Mouse (Mus musculus) macrophage (primary cell): ENCODE results near the gene 9430097D07Rik. TPM values are rescaled to one million over a fixed set of nuclear protein-coding genes. Genes with fewer than 3 reads are reported as not detected.

Experiments
- polyA plus RNA-seq: library from polyadenylated mRNA; stranded (reverse); fragments of 250-400 nt; gene quantifications from 3 replicates; pipeline ENCODE4 v1.2.4, GENCODE M21; 2018; ENCODE audit warnings: inconsistent platforms

Gene 9430097D07Rik
- polyA plus RNA-seq, 1 experiment from 2014 or later, result not detected

Other genes with a start within 250 kb of the 9430097D07Rik start
- gene Ciz1, start 223.4 kb downstream of the 9430097D07Rik start, polyA plus RNA-seq, result 35.3 to 118 TPM (median 57.2 TPM) in 3 replicates
- gene Dnm1, start 222.3 kb downstream of the 9430097D07Rik start, polyA plus RNA-seq, result 0.23 TPM in 1 of 3 replicates, not detected in the others
- gene 1110008P14Rik, start 193.7 kb downstream of the 9430097D07Rik start, polyA plus RNA-seq, result 22.2 to 62.2 TPM (median 53.7 TPM) in 3 replicates
- gene Lcn2, start 187.4 kb downstream of the 9430097D07Rik start, polyA plus RNA-seq, result 2.6 to 16.1 TPM (median 12.6 TPM) in 3 replicates
- gene Ptges2, start 179.8 kb downstream of the 9430097D07Rik start, polyA plus RNA-seq, result 7.9 to 14.2 TPM (median 9.4 TPM) in 3 replicates
- 3.2 to 3.8 TPM (median 3.8 TPM) in 3 replicates for gene Naif1, start 125.2 kb downstream of the 9430097D07Rik start, polyA plus RNA-seq
- gene Slc25a25, start 124.2 kb downstream of the 9430097D07Rik start, polyA plus RNA-seq, result 7.1 to 13.2 TPM (median 12.2 TPM) in 3 replicates
- 3.5 to 9.1 TPM (median 3.9 TPM) in 3 replicates for gene Fam102a, start 40.4 kb downstream of the 9430097D07Rik start, polyA plus RNA-seq
- 48.3 to 76.8 TPM (median 72.3 TPM) in 3 replicates for gene Dpm2, start 4.8 kb downstream of the 9430097D07Rik start, polyA plus RNA-seq
- gene Pip5kl1, start 887 bp downstream of the 9430097D07Rik start, polyA plus RNA-seq, result not detected in 3 replicates
- gene St6galnac4, start 11.4 kb upstream of the 9430097D07Rik start, polyA plus RNA-seq, result 30.1 to 43.5 TPM (median 34.6 TPM) in 3 replicates
- 24.8 to 53.9 TPM (median 25.2 TPM) in 3 replicates for gene St6galnac6, start 24.0 kb upstream of the 9430097D07Rik start, polyA plus RNA-seq
- gene Ak1, start 46.1 kb upstream of the 9430097D07Rik start, polyA plus RNA-seq, result 3.0 to 4.2 TPM (median 3.3 TPM) in 3 replicates
- 25.0 to 28.5 TPM (median 26.4 TPM) in 3 replicates for gene Eng, start 70.9 kb upstream of the 9430097D07Rik start, polyA plus RNA-seq
- gene Fpgs, start 128.5 kb upstream of the 9430097D07Rik start, polyA plus RNA-seq, result 2.8 to 10.3 TPM (median 3.5 TPM) in 3 replicates
- gene Cdk9, start 137.4 kb upstream of the 9430097D07Rik start, polyA plus RNA-seq, result 99.2 to 144 TPM (median 121 TPM) in 3 replicates
- 9.3 to 12.5 TPM (median 9.9 TPM) in 3 replicates for gene Sh2d3c, start 145.4 kb upstream of the 9430097D07Rik start, polyA plus RNA-seq
- not detected in 3 replicates for gene 6330409D20Rik, start 165.3 kb upstream of the 9430097D07Rik start, polyA plus RNA-seq
- gene Tor2a, start 181.6 kb upstream of the 9430097D07Rik start, polyA plus RNA-seq, result 19.2 to 50.7 TPM (median 39.7 TPM) in 3 replicates
- not detected in 3 replicates for gene Ttc16, start 199.9 kb upstream of the 9430097D07Rik start, polyA plus RNA-seq
- 8.1 to 11.9 TPM (median 9.0 TPM) in 3 replicates for gene Ptrh1, start 200.1 kb upstream of the 9430097D07Rik start, polyA plus RNA-seq
- gene Cfap157, start 208.7 kb upstream of the 9430097D07Rik start, polyA plus RNA-seq, result not detected in 3 replicates